Mouse (Mus musculus) lung, postnatal 0 days (tissue): ENCODE data around the gene Lactb.

ENCODE experiments used
- CTCF ChIP-seq: IDR thresholded peaks from 2 replicates; pipeline ENCODE4 v1.5.1; 2016; ENCODE audit warnings: antibody characterized with exemption, mild to moderate bottlenecking
- EP300 ChIP-seq: IDR thresholded peaks from 2 replicates; pipeline ENCODE4 v1.6.1; 2016; ENCODE audit warnings: antibody characterized with exemption, mild to moderate bottlenecking, control low read depth

DNA sequence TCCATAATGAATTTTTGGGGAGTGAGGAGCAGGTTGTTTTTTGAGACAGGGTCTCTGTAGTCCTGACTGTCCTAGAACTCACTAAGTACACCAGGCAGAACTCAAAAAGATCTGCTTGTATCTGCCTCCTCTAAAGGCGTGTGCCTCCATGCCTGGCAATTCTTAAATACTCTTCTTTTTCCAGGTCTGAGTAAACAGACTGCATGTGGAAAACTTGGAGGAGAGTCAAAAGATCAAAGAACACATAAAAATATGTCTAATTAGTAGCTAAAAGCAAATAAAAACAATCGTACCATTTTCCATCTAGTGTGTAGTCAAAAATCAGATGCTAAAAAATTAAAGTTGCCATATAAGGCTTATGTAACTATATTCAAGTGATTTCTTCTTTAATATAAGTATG lies 22.4 kb downstream of the Lactb start:
- TF ChIP-seq CTCF, result no peak
- no peak for TF ChIP-seq EP300
